Mouse (Mus musculus) hindbrain, embryonic 10.5 days (tissue): ENCODE measurements around the gene Maml2. TPM values are rescaled to one million over a fixed set of nuclear protein-coding genes. Genes with fewer than 3 reads are reported as not detected.

Experiments used
- DNase-seq: peaks from one replicate; pipeline ENCODE4 v3.0.0-alpha.2; 2017; ENCODE audit warnings: low spot score
- H3K27ac ChIP-seq: fragments of 300-500 bp; sonication (generic); 2 replicates; pipeline ENCODE4 v1.5.1; 2016; ENCODE audit warnings: mild to moderate bottlenecking, moderate library complexity
- H3K27me3 ChIP-seq: fragments of 300-500 bp; sonication (generic); 2 replicates; pipeline ENCODE4 v1.6.1; 2016; ENCODE audit warnings: mild to moderate bottlenecking; ENCODE audit not compliant: poor library complexity, insufficient read depth, severe bottlenecking
- H3K36me3 ChIP-seq: fragments of 300-500 bp; sonication (generic); 2 replicates; pipeline ENCODE4 v1.6.1; 2016; ENCODE audit warnings: mild to moderate bottlenecking, moderate library complexity
- H3K4me1 ChIP-seq: fragments of 300-500 bp; sonication (generic); replicated peaks from 2 replicates; pipeline ENCODE4 v1.6.1; 2016; ENCODE audit warnings: mild to moderate bottlenecking
- H3K4me3 ChIP-seq: fragments of 300-500 bp; sonication (generic); 2 replicates; pipeline ENCODE4 v1.5.1; 2016; ENCODE audit warnings: mild to moderate bottlenecking, moderate library complexity
- H3K9me3 ChIP-seq: fragments of 300-500 bp; sonication (generic); 2 replicates; pipeline ENCODE4 v1.6.1; 2016; ENCODE audit warnings: mild to moderate bottlenecking, moderate library complexity
- WGBS: fragments of 180-500 bp; shearing (Covaris S2); methylation state at CpG from one replicate; pipeline ENCODE4 v1.1.7; 2016; 5-methylcytosine and 5-hydroxymethylcytosine counted together
- polyA plus RNA-seq: library from polyadenylated mRNA; unstranded; fragments of >200 nt; fragmentation: Nextera tagmentation; extraction: Ambion mirVana; gene quantifications from 2 replicates; pipeline ENCODE4 v1.2.1, GENCODE M21; 2016

The Maml2 gene
- polyA plus RNA-seq, 1 experiment from 2014 or later = 10.0 TPM

- Histone ChIP-seq H3K9me3 (no peaks in the 10 kb centered on the region), H3K4me3 (no peak overlapping the region), H3K4me1 (peaks cover 11% of the 10 kb centered on the region; the same call in 1 of the 2 replicates), H3K36me3 (no peaks in the 10 kb centered on the region), H3K27me3 (no peaks in the 10 kb centered on the region), H3K27ac (no peak overlapping the region)
- no peak for DNase-seq
- 94% methylated on average over 2 of the region's 2 CpGs for WGBS
Measured at GRCm38 (mm10) chr9:13679696-13680095, 381.9 kb downstream of the Maml2 start.

DNA sequence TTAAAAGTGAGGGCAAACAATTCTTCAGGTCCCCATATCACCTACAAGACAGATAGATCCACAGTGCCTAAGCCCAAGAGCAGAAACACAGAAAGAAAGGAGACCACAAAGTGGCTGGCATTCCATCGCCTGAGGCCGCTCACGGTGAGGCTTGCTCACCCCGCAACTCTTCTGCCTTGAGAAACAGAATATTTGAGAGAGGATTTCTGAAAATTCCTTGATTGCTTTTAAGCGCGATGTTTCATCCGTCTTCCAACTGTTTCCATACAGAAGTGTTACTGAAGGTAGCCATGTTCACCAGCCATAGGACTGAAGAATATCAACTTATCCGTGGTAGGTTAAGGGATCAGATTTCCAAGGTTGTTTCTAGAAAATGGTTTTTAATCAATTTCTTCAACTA is 383.4 kb downstream of the Maml2 start:
- 85% methylated on average over 8 of the region's 8 CpGs for WGBS
- Histone ChIP-seq H3K4me3 (no peak overlapping the region), H3K27me3 (no peaks in the 10 kb centered on the region), H3K9me3 (no peaks in the 10 kb centered on the region), H3K27ac (0 out of 2 replicates have a peak overlapping the region, but pooled peaks have one; percentile 77), H3K4me1 (peaks cover 11% of the 10 kb centered on the region; the same call in 1 of the 2 replicates), H3K36me3 (no peaks in the 10 kb centered on the region)
- no peak for DNase-seq

DNA sequence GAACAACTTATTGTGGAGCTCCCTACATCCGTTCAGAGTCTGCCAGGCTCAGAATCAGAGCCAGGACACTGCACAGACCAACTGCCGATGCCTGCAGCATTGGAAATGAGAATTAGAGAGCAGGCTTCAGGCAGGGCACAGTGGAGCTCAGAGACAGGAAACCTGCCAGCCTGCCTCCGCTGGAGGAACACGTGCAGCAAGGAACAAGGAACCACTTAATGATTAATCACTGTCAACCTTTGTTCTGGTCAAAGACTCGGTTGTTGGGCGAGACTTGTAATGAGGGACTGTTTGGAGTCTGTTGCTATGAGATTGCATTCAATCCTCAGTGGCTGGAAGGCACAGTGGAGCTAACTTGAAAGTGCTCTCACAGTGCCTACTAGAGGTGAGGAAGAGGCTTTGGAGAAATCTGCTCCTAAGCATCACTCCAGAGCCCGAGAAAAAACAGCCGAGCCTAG is 383.9 kb downstream of the Maml2 start:
- no peaks in the 10 kb centered on the region for H3K27me3 ChIP-seq
- no peaks in the 10 kb centered on the region for H3K9me3 ChIP-seq
- DNase-seq = peak; percentile 57
- H3K36me3 ChIP-seq = no peaks in the 10 kb centered on the region
- peak overlapping the region; percentile 77 for H3K27ac ChIP-seq
- WGBS = 22% methylated on average over 8 of the region's 8 CpGs
- H3K4me3 ChIP-seq = 0 out of 2 replicates have a peak overlapping the region, but pooled peaks have one; percentile 9
- peaks cover 11% of the 10 kb centered on the region; the same call in 1 of the 2 replicates for H3K4me1 ChIP-seq

DNA sequence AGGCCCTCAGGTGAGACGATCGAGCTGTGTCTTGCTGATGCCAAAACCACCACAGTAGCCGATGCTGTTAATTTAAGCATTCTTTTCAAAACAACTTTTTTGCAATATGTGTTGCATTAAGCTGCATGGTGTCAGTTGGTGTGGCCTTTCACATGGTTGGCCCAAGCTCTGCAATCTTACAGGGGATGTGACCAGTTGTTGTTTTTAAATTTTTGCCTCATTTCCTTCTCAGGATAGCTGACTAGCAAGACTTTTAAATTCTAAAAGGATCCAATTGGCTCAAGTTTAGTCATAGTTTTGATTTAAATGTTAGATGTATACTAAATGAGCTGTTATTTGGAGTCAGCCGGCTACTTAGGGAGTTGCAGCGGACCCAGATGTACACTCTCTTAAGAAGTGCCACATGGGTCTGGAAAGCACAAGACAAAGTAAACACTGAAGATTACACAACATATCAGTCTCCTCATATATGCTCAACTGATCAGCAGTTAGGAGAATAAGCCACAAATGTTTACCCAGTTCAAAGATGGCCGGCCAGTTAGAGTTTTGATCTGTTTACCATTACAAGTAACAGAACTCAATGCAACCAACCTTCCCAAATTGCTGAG is 386.7 kb downstream of the Maml2 start:
- WGBS = 90% methylated on average over 6 of the region's 6 CpGs
- Histone ChIP-seq H3K4me3 (no peak overlapping the region), H3K9me3 (no peaks in the 10 kb centered on the region), H3K36me3 (no peaks in the 10 kb centered on the region), H3K4me1 (peaks cover 15% of the 10 kb centered on the region; the same call in 1 of the 2 replicates), H3K27ac (no peak overlapping the region), H3K27me3 (no peaks in the 10 kb centered on the region)
- no peak for DNase-seq

DNA sequence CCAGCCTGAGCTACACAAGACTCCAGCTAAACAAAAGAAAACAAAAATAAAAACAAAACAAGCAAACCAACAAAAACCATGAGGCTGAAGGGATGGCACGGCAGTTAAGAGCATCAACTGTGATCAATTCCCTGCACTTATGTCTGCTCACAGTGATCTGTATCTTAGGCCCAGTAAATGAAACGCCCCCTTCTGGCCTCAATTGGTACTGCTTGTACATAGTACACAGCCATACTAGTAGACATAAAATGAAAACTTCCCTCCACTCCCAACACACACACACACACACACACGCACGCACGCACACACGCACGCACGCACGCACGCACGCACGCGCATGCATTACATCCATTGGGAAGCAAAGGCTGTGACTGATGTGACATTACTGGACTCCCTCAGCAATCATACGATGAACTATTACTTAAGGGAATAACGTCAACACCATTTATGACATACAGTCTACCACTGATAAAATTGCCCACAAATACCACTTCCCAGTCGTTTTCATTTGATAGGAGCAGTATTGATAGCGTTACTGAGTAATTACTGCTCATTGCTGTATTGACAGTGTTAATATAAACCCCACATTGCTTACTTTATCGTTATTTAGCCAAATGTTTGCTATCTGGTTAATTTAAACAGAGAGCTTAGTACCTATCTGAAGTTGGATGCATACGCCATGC is 389.4 kb downstream of the Maml2 start:
- no peak for DNase-seq
- Histone ChIP-seq H3K27me3 (no peaks in the 10 kb centered on the region), H3K4me1 (peaks cover 16% of the 10 kb centered on the region), H3K4me3 (no peak overlapping the region), H3K36me3 (no peaks in the 10 kb centered on the region), H3K27ac (no peak overlapping the region), H3K9me3 (no peaks in the 10 kb centered on the region)
- 90% methylated on average over 19 of the region's 19 CpGs for WGBS

DNA sequence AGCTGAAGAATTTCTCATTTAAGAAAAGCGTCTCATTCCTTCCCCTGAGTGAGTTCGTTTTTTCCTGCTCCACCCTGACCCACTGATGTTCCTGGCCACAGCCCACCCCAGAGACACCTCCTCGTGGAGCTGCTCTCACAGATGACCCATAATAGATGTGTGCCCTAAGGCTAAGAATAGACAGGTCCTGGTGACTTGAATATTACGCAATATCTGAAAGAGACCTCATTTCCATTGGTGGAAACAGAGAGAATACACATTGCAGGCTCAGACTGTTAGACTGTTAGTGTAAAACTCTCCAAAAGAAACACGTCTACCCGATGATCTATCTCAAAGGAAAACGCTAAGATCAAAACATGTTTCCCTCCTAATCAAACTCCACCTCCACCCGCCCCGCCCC is 391.2 kb downstream of the Maml2 start:
- Histone ChIP-seq H3K9me3 (no peaks in the 10 kb centered on the region), H3K4me1 (peaks cover 16% of the 10 kb centered on the region), H3K27me3 (no peaks in the 10 kb centered on the region), H3K4me3 (no peak overlapping the region), H3K27ac (no peak overlapping the region), H3K36me3 (no peaks in the 10 kb centered on the region)
- 79% methylated on average over 9 of the region's 9 CpGs for WGBS
- DNase-seq = no peak

GRCm38 (mm10) chr9:13690321-13690720 is 392.6 kb downstream of the Maml2 start:
- no peaks in the 10 kb centered on the region for H3K9me3 ChIP-seq
- no peaks in the 10 kb centered on the region for H3K27me3 ChIP-seq
- peaks cover 22% of the 10 kb centered on the region for H3K4me1 ChIP-seq
- no peaks in the 10 kb centered on the region for H3K36me3 ChIP-seq
- DNase-seq = no peak
- peak overlapping the region; percentile 50 for H3K27ac ChIP-seq
- 32% methylated on average over 8 of the region's 8 CpGs for WGBS
- no peak overlapping the region for H3K4me3 ChIP-seq

DNA sequence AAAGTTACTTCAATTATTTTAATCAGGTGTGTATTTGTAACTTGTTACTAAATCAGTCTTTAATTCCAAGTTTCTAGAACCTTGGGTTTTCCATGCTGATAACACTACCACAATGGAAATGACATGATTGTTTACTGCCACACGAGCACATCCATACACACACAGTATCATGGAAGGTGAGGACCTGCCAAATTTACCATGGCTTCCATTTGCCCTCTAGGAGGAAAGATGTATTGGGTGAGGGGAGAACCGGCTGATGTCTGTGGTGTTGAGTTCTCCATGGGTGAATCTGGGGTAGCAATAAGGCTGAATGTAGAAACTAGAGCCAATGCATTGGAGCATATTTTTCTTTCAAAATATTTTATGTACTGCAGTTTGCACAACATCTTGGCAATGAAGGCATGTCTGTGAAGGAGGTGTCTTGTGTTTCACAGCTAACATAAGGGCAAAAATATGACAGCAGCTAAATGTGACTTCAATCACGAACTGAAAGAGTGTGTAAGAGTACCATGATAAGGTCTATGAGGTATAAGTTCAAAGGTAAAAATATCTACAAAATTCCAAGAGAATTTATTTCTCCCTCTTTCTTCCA is 396.0 kb downstream of the Maml2 start:
- no peaks in the 10 kb centered on the region for H3K36me3 ChIP-seq
- H3K4me1 ChIP-seq = peaks cover 38% of the 10 kb centered on the region
- H3K27ac ChIP-seq = no peak overlapping the region
- DNase-seq = no peak
- 92% methylated on average over 3 of the region's 3 CpGs for WGBS
- no peaks in the 10 kb centered on the region for H3K9me3 ChIP-seq
- H3K4me3 ChIP-seq = no peak overlapping the region
- no peaks in the 10 kb centered on the region for H3K27me3 ChIP-seq

GRCm38 (mm10) chr9:13694293-13694692 is 396.5 kb downstream of the Maml2 start:
- no peaks in the 10 kb centered on the region for H3K9me3 ChIP-seq
- no peak overlapping the region for H3K4me3 ChIP-seq
- H3K27ac ChIP-seq = no peak overlapping the region
- no peak for DNase-seq
- H3K4me1 ChIP-seq = peaks cover 43% of the 10 kb centered on the region
- H3K27me3 ChIP-seq = no peaks in the 10 kb centered on the region
- no peaks in the 10 kb centered on the region for H3K36me3 ChIP-seq
- 93% methylated on average over 5 of the region's 5 CpGs for WGBS

DNA sequence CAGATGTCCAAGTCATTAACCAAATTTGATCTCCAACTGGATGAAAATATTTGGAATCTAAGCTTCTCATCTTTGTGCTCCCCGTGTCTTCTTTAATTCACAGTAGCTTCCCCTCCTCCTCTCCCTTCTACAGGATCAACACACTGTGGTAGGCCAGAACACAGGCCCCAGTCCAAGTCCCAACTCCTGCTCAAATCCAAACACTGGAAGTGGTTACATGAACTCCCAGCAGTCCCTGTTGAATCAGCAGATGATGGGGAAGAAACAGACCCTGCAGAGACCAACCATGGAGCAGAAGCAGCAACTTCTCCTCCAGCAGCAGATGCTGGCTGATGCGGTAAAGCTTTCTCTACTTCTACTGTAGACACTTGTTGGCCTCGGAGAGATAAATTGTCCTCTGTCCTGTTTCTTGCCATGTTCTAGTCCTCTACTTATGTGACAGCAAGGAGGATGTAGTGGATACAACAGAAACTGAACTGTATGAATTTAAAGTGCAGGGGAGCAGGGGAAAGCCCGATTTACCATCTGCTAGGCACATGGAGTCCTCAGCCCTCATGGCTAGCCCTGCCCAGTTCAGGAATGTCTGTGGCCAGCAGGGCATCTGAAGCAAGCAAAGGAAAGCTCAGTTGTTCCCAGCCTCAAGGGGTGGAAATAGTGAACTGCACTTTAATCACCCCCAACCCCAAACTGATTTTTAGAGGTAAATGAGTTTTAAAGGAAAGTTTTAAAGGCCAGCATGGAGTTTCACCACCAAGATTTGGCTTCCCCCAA is 399.5 kb downstream of the Maml2 start:
- WGBS = 77% methylated on average over 4 of the region's 4 CpGs
- DNase-seq = peak; percentile 25
- Histone ChIP-seq H3K27ac (peak overlapping the region; percentile 90), H3K27me3 (no peaks in the 10 kb centered on the region), H3K4me3 (no peak overlapping the region), H3K4me1 (peaks cover 41% of the 10 kb centered on the region), H3K9me3 (no peaks in the 10 kb centered on the region), H3K36me3 (peaks cover 5% of the 10 kb centered on the region; the same call in 1 of the 2 replicates)

DNA sequence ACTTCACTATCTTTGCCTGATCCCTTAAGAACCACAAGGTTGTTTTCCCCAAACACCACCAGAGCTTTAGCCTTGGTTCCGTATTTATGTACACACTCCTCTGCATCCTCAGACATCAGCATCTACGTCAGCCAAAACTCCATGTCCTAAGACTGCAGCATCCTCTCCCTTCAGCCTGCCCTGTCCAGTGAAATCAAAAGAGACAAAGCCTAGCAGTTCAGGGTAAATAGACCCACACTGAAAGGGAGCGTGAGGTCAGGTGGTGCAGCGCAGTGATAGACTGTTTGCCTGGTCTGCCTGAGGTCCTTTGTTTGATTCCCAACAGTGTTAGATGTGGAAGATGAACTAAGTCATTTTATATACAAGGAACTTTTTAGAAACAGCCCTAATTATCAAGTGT is 400.1 kb downstream of the Maml2 start:
- Histone ChIP-seq H3K27me3 (no peaks in the 10 kb centered on the region), H3K9me3 (no peaks in the 10 kb centered on the region), H3K4me1 (peaks cover 41% of the 10 kb centered on the region), H3K4me3 (no peak overlapping the region), H3K36me3 (peaks cover 10% of the 10 kb centered on the region), H3K27ac (peak overlapping the region; percentile 90)
- DNase-seq = peak; percentile 20
- WGBS = 49% methylated on average over 4 of the region's 4 CpGs

DNA sequence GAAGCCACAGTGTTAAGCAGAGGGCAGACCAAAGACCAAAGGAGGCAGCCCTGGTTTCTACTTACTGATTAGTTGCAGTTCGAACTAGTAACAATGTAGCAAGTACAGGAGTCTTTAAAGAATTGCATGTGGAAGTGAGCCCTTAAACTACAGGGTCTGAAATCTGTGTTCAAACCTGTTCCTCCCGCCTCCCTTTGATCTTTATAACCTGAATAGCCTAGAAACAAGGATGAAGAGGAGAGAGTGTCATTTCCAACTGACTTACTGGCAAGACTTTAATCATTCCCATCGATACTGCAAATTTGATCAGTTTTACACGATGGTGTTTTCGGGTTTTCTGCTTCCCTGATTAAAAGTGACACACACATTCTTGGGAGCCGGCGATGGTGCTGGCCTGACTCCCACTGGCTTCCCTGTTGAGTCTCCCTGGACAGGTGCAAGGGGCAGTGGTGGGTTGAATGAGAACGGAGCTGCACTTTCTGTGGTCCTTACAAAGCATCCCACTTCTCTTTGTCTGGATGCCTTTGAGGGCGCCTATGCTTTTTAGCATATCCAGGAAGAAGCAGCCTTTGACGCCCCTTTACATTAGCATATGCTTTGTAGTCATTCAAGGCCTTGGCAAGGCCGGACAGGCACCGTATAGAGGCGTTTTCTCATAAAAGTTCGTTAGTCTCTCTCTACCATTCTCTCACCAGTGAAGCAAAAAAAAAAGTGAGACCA is 401.5 kb downstream of the Maml2 start:
- Histone ChIP-seq H3K36me3 (peaks cover 23% of the 10 kb centered on the region), H3K4me1 (peaks cover 41% of the 10 kb centered on the region), H3K9me3 (no peaks in the 10 kb centered on the region), H3K27me3 (no peaks in the 10 kb centered on the region), H3K27ac (peak overlapping the region; percentile 90), H3K4me3 (peak overlapping the region; percentile 31)
- 26% methylated on average over 14 of the region's 14 CpGs for WGBS
- DNase-seq = peak; percentile 60
